Mouse (Mus musculus) thymus, adult 2 months (tissue): ENCODE measurements around the gene Fchsd2.

ENCODE experiments used
- CTCF ChIP-seq: fragments of 200-500 bp; IDR thresholded peaks from 2 replicates; pipeline ENCODE4 v1.5.1; 2012; ENCODE audit warnings: mild to moderate bottlenecking, control low read depth, low read length, moderate library complexity, borderline replicate concordance; ENCODE audit not compliant: control insufficient read depth, poor library complexity, insufficient read depth; ENCODE audit errors: extremely low read depth
- POLR2A ChIP-seq: fragments of 200-500 bp; IDR thresholded peaks from 2 replicates; pipeline ENCODE4 v1.6.1; 2012; ENCODE audit warnings: mild to moderate bottlenecking, low read length, control low read depth, moderate library complexity; ENCODE audit not compliant: control insufficient read depth, poor library complexity, insufficient read depth; ENCODE audit errors: extremely low read depth

- no peak for TF ChIP-seq POLR2A
- no peak for TF ChIP-seq CTCF
These were observed 217.3 kb downstream of the Fchsd2 start for GRCm38 (mm10) chr7:101309985-101310326.
